Mouse (Mus musculus): ENCODE data around the gene Slc4a10.
"Not testable (repeated sequence)": the region's sequence is repeated elsewhere in the genome, so short reads cannot be mapped to it uniquely, and the experiment has no call there.

Slc4a10 gene

GRCm38 (mm10) chr2:62046421-62046845 lies at the start of gene Slc4a10:
Gene Slc4a10, plus strand, starts transcription at chr2:62046462.
- peak; percentile 29 to 51 for DNase-seq (ENCODE audit: low spot score in 2 of 2)

GRCm38 (mm10) chr2:62001251-62001650 lies 45.0 kb upstream of the Slc4a10 start:
- not testable (repeated sequence) for DNase-seq (ENCODE audit: low spot score in 2 of 2)

- no peak for DNase-seq (ENCODE audit: low spot score in 2 of 2)
Observed at GRCm38 (mm10) chr2:62018209-62018608, 28.1 kb upstream of the Slc4a10 start.

GRCm38 (mm10) chr2:62046861-62047503 lies 720 bp downstream of the Slc4a10 start:
- peak in 1 of 2 experiments; percentile 13 for DNase-seq (ENCODE audit: low spot score in 2 of 2)

GRCm38 (mm10) chr2:62047504-62048005 lies 1.3 kb downstream of the Slc4a10 start:
- DNase-seq (ENCODE audit: low spot score in 2 of 2): peak; percentile 31 to 49

GRCm38 (mm10) chr2:62048116-62048515 lies 1.9 kb downstream of the Slc4a10 start:
- DNase-seq (ENCODE audit: low spot score in 2 of 2): no peak

GRCm38 (mm10) chr2:62076512-62076911 lies 30.2 kb downstream of the Slc4a10 start:
- DNase-seq (ENCODE audit: low spot score in 2 of 2): no peak

- no peak for DNase-seq (ENCODE audit: low spot score in 2 of 2)
Observed at GRCm38 (mm10) chr2:62087566-62087965, 41.3 kb downstream of the Slc4a10 start.

- no peak for DNase-seq (ENCODE audit: low spot score in 2 of 2)
Observed at GRCm38 (mm10) chr2:62088715-62089114, 42.5 kb downstream of the Slc4a10 start.

GRCm38 (mm10) chr2:62089208-62089607 lies 42.9 kb downstream of the Slc4a10 start:
- no peak for DNase-seq (ENCODE audit: low spot score in 2 of 2)

GRCm38 (mm10) chr2:62100526-62100925 lies 54.3 kb downstream of the Slc4a10 start:
- DNase-seq (ENCODE audit: low spot score in 2 of 2): no peak

GRCm38 (mm10) chr2:62115346-62115745 lies 69.1 kb downstream of the Slc4a10 start:
- DNase-seq (ENCODE audit: low spot score in 2 of 2): no peak

GRCm38 (mm10) chr2:62129975-62130374 lies 83.7 kb downstream of the Slc4a10 start:
- DNase-seq (ENCODE audit: low spot score in 2 of 2): no peak

GRCm38 (mm10) chr2:62134911-62135310 lies 88.6 kb downstream of the Slc4a10 start:
- no peak for DNase-seq (ENCODE audit: low spot score in 2 of 2)

GRCm38 (mm10) chr2:62147636-62148035 lies 101.4 kb downstream of the Slc4a10 start:
- no peak for DNase-seq (ENCODE audit: low spot score in 2 of 2)

- no peak for DNase-seq (ENCODE audit: low spot score in 2 of 2)
Observed at GRCm38 (mm10) chr2:62149421-62149820, 103.2 kb downstream of the Slc4a10 start.

- no peak for DNase-seq (ENCODE audit: low spot score in 2 of 2)
Observed at GRCm38 (mm10) chr2:62150830-62151229, 104.6 kb downstream of the Slc4a10 start.

GRCm38 (mm10) chr2:62210109-62210508 lies 163.8 kb downstream of the Slc4a10 start:
- DNase-seq (ENCODE audit: low spot score in 2 of 2): no peak

GRCm38 (mm10) chr2:62211106-62211505 lies 164.8 kb downstream of the Slc4a10 start:
- peak in 1 of 2 experiments; percentile 2 for DNase-seq (ENCODE audit: low spot score in 2 of 2)

- no peak for DNase-seq (ENCODE audit: low spot score in 2 of 2)
Observed at GRCm38 (mm10) chr2:62227563-62227962, 181.3 kb downstream of the Slc4a10 start.

GRCm38 (mm10) chr2:62231271-62231670 lies 185.0 kb downstream of the Slc4a10 start:
- DNase-seq (ENCODE audit: low spot score in 2 of 2): no peak

- DNase-seq (ENCODE audit: low spot score in 2 of 2): no peak
Observed at GRCm38 (mm10) chr2:62244167-62244566, 197.9 kb downstream of the Slc4a10 start.

- no peak for DNase-seq (ENCODE audit: low spot score in 2 of 2)
Observed at GRCm38 (mm10) chr2:62268467-62268866, 222.2 kb downstream of the Slc4a10 start.

- no peak for DNase-seq (ENCODE audit: low spot score in 2 of 2)
Observed at GRCm38 (mm10) chr2:62271840-62272239, 225.6 kb downstream of the Slc4a10 start.

Measured in cerebellum, postnatal 4 days (tissue).